ENCODE assay signal across 8 mouse cellular contexts in genomic region chr14:54413877-54414700, GRCm38 (mm10). TPM values are rescaled to one million over a fixed set of nuclear protein-coding genes. Genes with fewer than 3 reads are reported as not detected.
DNase-seq lines count a peak whose midpoint lies in the region; ATAC-seq and TF ChIP-seq lines count a peak whose summit lies in the region.

No protein-coding gene starts in this region.

- peak; percentile 93 for DNase-seq in heart, adult 11 months
- no peak for DNase-seq in heart, postnatal 25 days (ENCODE audit: low spot score)
- DNase-seq in intestine, embryonic 14.5 days (ENCODE audit: low spot score), result no peak
- no peak for DNase-seq in liver, embryonic 13.5 days
- no peak for DNase-seq in layer of hippocampus, adult 2 months (ENCODE audit: low spot score in 2 of 2)
- DNase-seq in right cerebral cortex, adult 2 months (ENCODE audit: low spot score in 2 of 2), result no peak

- 0 out of 2 replicates have a peak, but pooled peaks have one; percentile 26 for ATAC-seq in embryonic facial prominence, embryonic 13.5 days (ENCODE audit: insufficient number of reproducible peaks, insufficient read depth, low FRiP score, low TSS enrichment, low read depth)
- no peak for ATAC-seq in intestine, embryonic 14.5 days (replicated peaks; ENCODE audit: low FRiP score, low TSS enrichment, low read depth)
- ATAC-seq in liver, embryonic 13.5 days (ENCODE audit: low read depth), result no peak

- no peaks in the 10 kb centered on the region; the same call in 1 of the 2 replicates for H3K9me3 ChIP-seq in embryonic facial prominence, embryonic 13.5 days
- H3K9me3 ChIP-seq in intestine, embryonic 14.5 days (ENCODE audit: control insufficient read depth, low read length), result no peaks in the 10 kb centered on the region
- H3K9me3 ChIP-seq in liver, embryonic 13.5 days (replicated peaks), result no peaks in the 10 kb centered on the region

- peak overlapping the region; percentile 48; the same call in 1 of the 2 replicates for H3K27ac ChIP-seq in embryonic facial prominence, embryonic 13.5 days
- peak overlapping the region; percentile 29 for H3K27ac ChIP-seq in intestine, embryonic 14.5 days (ENCODE audit: low read depth)
- no peak overlapping the region for H3K27ac ChIP-seq in liver, embryonic 13.5 days
- no peak overlapping the region for H3K27ac ChIP-seq in olfactory bulb, adult 2 months (ENCODE audit: insufficient read depth, low read depth, low read length)
- H3K27ac ChIP-seq in layer of hippocampus, adult 2 months, result no peak overlapping the region

- 6% methylated on average over 18 of the region's 18 CpGs for WGBS in embryonic facial prominence, embryonic 13.5 days
- WGBS in intestine, embryonic 14.5 days, result 12% methylated on average over 18 of the region's 18 CpGs
- 25% methylated on average over 18 of the region's 18 CpGs for WGBS in liver, embryonic 13.5 days (ENCODE audit: insufficient replicate concordance)
- WGBS in olfactory bulb, adult 2 months, result 32% methylated on average over 18 of the region's 18 CpGs

- H3K36me3 ChIP-seq in embryonic facial prominence, embryonic 13.5 days, result no peaks in the 10 kb centered on the region
- H3K36me3 ChIP-seq in intestine, embryonic 14.5 days (ENCODE audit: control insufficient read depth, insufficient read depth, low read length), result no peaks in the 10 kb centered on the region
- no peaks in the 10 kb centered on the region for H3K36me3 ChIP-seq in liver, embryonic 13.5 days

- H3K4me1 ChIP-seq in embryonic facial prominence, embryonic 13.5 days, result peaks cover 31% of the 10 kb centered on the region
- H3K4me1 ChIP-seq in intestine, embryonic 14.5 days (replicated peaks; ENCODE audit: control insufficient read depth, insufficient read depth, low read length), result peaks cover 18% of the 10 kb centered on the region
- H3K4me1 ChIP-seq in liver, embryonic 13.5 days (replicated peaks), result peaks cover 60% of the 10 kb centered on the region
- peaks cover 8% of the 10 kb centered on the region; the same call in 1 of the 2 replicates for H3K4me1 ChIP-seq in olfactory bulb, adult 2 months (ENCODE audit: control insufficient read depth, insufficient read depth, low read length)

- no peak for TF ChIP-seq POLR2A in olfactory bulb, adult 2 months (IDR thresholded peaks at IDR 0.05; ENCODE audit: insufficient read depth, low read depth, low read length)

- peak overlapping the region; percentile 57 for H3K4me2 ChIP-seq in embryonic facial prominence, embryonic 13.5 days
- peak overlapping the region; percentile 42 for H3K4me2 ChIP-seq in intestine, embryonic 14.5 days (ENCODE audit: low read length)
- H3K4me2 ChIP-seq in liver, embryonic 13.5 days, result peak overlapping the region; percentile 45

- peaks cover 29% of the 10 kb centered on the region for H3K27me3 ChIP-seq in embryonic facial prominence, embryonic 13.5 days
- no peaks in the 10 kb centered on the region for H3K27me3 ChIP-seq in intestine, embryonic 14.5 days (replicated peaks; ENCODE audit: control insufficient read depth, insufficient read depth, low read length)
- H3K27me3 ChIP-seq in liver, embryonic 13.5 days, result 0 out of 2 replicates have a peak, but pooled peaks cover 4% of the 10 kb centered on the region

- TF ChIP-seq CTCF in olfactory bulb, adult 2 months (IDR thresholded peaks at IDR 0.05; ENCODE audit: insufficient read depth, low read depth, low read length), result no peak
- TF ChIP-seq CTCF in layer of hippocampus, adult 2 months (conservative IDR thresholded peaks at IDR 0.05), result no peak

- H3K9ac ChIP-seq in embryonic facial prominence, embryonic 13.5 days, result peak overlapping the region; percentile 49; the same call in 1 of the 2 replicates
- peak overlapping the region; percentile 27; the same call in 1 of the 2 replicates for H3K9ac ChIP-seq in intestine, embryonic 14.5 days (ENCODE audit: low read length)
- peak overlapping the region; percentile 38; the same call in 1 of the 2 replicates for H3K9ac ChIP-seq in liver, embryonic 13.5 days

- H3K4me3 ChIP-seq in embryonic facial prominence, embryonic 13.5 days, result peak overlapping the region; percentile 25
- H3K4me3 ChIP-seq in intestine, embryonic 14.5 days (ENCODE audit: low read depth, low read length), result peak overlapping the region; percentile 9; the same call in 1 of the 2 replicates
- H3K4me3 ChIP-seq in liver, embryonic 13.5 days (replicated peaks), result peak overlapping the region; percentile 9; the same call in 1 of the 2 replicates
- H3K4me3 ChIP-seq in olfactory bulb, adult 2 months (ENCODE audit: insufficient read depth, low read depth, low read length), result peak overlapping the region; percentile 3; the same call in 1 of the 2 replicates
- H3K4me3 ChIP-seq in layer of hippocampus, adult 2 months, result no peak overlapping the region

- intact Hi-C loops in heart, postnatal 25 days (cut with DNase I), result loop anchor here (2.0 to 5.0 kb wide), 2 partner anchors 33 to 185 kb away; no protein-coding TSS in a partner anchor

RNA-seq across cellular contexts. Expression of gene Slc7a7, which starts 3.5 kb away (rescaled TPM):
- 1 to 10 TPM; 7.7 to 7.9 TPM for total RNA-seq in heart, postnatal 25 days (2021)
- polyA plus RNA-seq in embryonic facial prominence, embryonic 13.5 days (2015; fragmentation: Nextera tagmentation; extraction: Ambion mirVana), result 4.5 and 6.2 TPM in 2 replicates
- 19.3 and 21.5 TPM in 2 replicates for polyA plus RNA-seq in intestine, embryonic 14.5 days (2014; fragmentation: Nextera tagmentation; extraction: Ambion mirVana)
- polyA plus RNA-seq in liver, embryonic 13.5 days (2015; fragmentation: Nextera tagmentation; extraction: Ambion mirVana), result 8.6 and 10.3 TPM in 2 replicates
- polyA plus RNA-seq in olfactory bulb, adult 2 months (2012; ENCODE audit: insufficient read depth, insufficient read length, low replicate concordance, missing spikeins), result not detected in 2 replicates
- total RNA-seq in layer of hippocampus, adult 2 months (2021), result 1 to 10 TPM; 1.4 to 2.0 TPM

RNA-seq across cellular contexts. Expression of gene Mrpl52, which starts 12.6 kb away (rescaled TPM):
- 100 to 1,000 TPM; 114 to 121 TPM for total RNA-seq in heart, postnatal 25 days (2021)
- polyA plus RNA-seq in embryonic facial prominence, embryonic 13.5 days (2015; fragmentation: Nextera tagmentation; extraction: Ambion mirVana), result 203 and 286 TPM in 2 replicates
- polyA plus RNA-seq in intestine, embryonic 14.5 days (2014; fragmentation: Nextera tagmentation; extraction: Ambion mirVana), result 316 and 324 TPM in 2 replicates
- polyA plus RNA-seq in liver, embryonic 13.5 days (2015; fragmentation: Nextera tagmentation; extraction: Ambion mirVana), result 244 and 265 TPM in 2 replicates
- polyA plus RNA-seq in olfactory bulb, adult 2 months (2012; ENCODE audit: insufficient read depth, insufficient read length, low replicate concordance, missing spikeins), result not detected in 2 replicates
- total RNA-seq in layer of hippocampus, adult 2 months (2021), result 100 to 1,000 TPM in 1 of 2 experiments, 10 to 100 TPM in 1; 99.8 to 101 TPM

RNA-seq across cellular contexts. Expression of gene Mmp14, which starts 17.3 kb away (rescaled TPM):
- 10 to 100 TPM; 16.5 to 23.6 TPM for total RNA-seq in heart, postnatal 25 days (2021)
- 202 and 208 TPM in 2 replicates for polyA plus RNA-seq in embryonic facial prominence, embryonic 13.5 days (2015; fragmentation: Nextera tagmentation; extraction: Ambion mirVana)
- polyA plus RNA-seq in intestine, embryonic 14.5 days (2014; fragmentation: Nextera tagmentation; extraction: Ambion mirVana), result 129 and 133 TPM in 2 replicates
- 19.8 and 23.2 TPM in 2 replicates for polyA plus RNA-seq in liver, embryonic 13.5 days (2015; fragmentation: Nextera tagmentation; extraction: Ambion mirVana)
- polyA plus RNA-seq in olfactory bulb, adult 2 months (2012; ENCODE audit: insufficient read depth, insufficient read length, low replicate concordance, missing spikeins), result not detected in 2 replicates
- 10 to 100 TPM; 16.1 to 18.4 TPM for total RNA-seq in layer of hippocampus, adult 2 months (2021)

RNA-seq across cellular contexts. Expression of gene Lrp10, which starts 49.8 kb away (rescaled TPM):
- total RNA-seq in heart, postnatal 25 days (2021), result 10 to 100 TPM; 53.9 to 59.8 TPM
- polyA plus RNA-seq in embryonic facial prominence, embryonic 13.5 days (2015; fragmentation: Nextera tagmentation; extraction: Ambion mirVana), result 29.7 and 33.1 TPM in 2 replicates
- polyA plus RNA-seq in intestine, embryonic 14.5 days (2014; fragmentation: Nextera tagmentation; extraction: Ambion mirVana), result 43.7 and 50.7 TPM in 2 replicates
- polyA plus RNA-seq in liver, embryonic 13.5 days (2015; fragmentation: Nextera tagmentation; extraction: Ambion mirVana), result 18.4 and 21.2 TPM in 2 replicates
- not detected in 2 replicates for polyA plus RNA-seq in olfactory bulb, adult 2 months (2012; ENCODE audit: insufficient read depth, insufficient read length, low replicate concordance, missing spikeins)
- total RNA-seq in layer of hippocampus, adult 2 months (2021), result 10 to 100 TPM; 28.5 to 30.3 TPM

RNA-seq across cellular contexts. Expression of gene Oxa1l, which starts 53.5 kb away (rescaled TPM):
- 100 to 1,000 TPM; 103 to 111 TPM for total RNA-seq in heart, postnatal 25 days (2021)
- 49.4 and 53.3 TPM in 2 replicates for polyA plus RNA-seq in embryonic facial prominence, embryonic 13.5 days (2015; fragmentation: Nextera tagmentation; extraction: Ambion mirVana)
- polyA plus RNA-seq in intestine, embryonic 14.5 days (2014; fragmentation: Nextera tagmentation; extraction: Ambion mirVana), result 57.0 and 59.4 TPM in 2 replicates
- 21.4 and 22.3 TPM in 2 replicates for polyA plus RNA-seq in liver, embryonic 13.5 days (2015; fragmentation: Nextera tagmentation; extraction: Ambion mirVana)
- polyA plus RNA-seq in olfactory bulb, adult 2 months (2012; ENCODE audit: insufficient read depth, insufficient read length, low replicate concordance, missing spikeins), result not detected in 2 replicates
- 10 to 100 TPM; 52.1 to 54.9 TPM for total RNA-seq in layer of hippocampus, adult 2 months (2021)

Comparison
In these comparisons a context has a peak if more than half of its experiments do, and no peak if none do; other contexts are left out.
1. H3K27ac ChIP-seq: peak in embryonic facial prominence, embryonic 13.5 days (single experiment) and intestine, embryonic 14.5 days (single experiment); none in liver, embryonic 13.5 days (single experiment), olfactory bulb, adult 2 months (single experiment) and layer of hippocampus, adult 2 months (single experiment).
2. RNA of gene Mrpl52, which starts 12.6 kb away (polyA plus RNA-seq): 316 to 324 TPM in intestine, embryonic 14.5 days, 203 to 286 TPM in embryonic facial prominence, embryonic 13.5 days and 244 to 265 TPM in liver, embryonic 13.5 days; not detected in olfactory bulb, adult 2 months; every median in the first group is over 100 times any median in the second.
3. RNA of gene Mmp14, which starts 17.3 kb away (polyA plus RNA-seq): 202 to 208 TPM in embryonic facial prominence, embryonic 13.5 days, 129 to 133 TPM in intestine, embryonic 14.5 days and 19.8 to 23.2 TPM in liver, embryonic 13.5 days; not detected in olfactory bulb, adult 2 months; every median in the first group is over 10 times any median in the second.
4. Peak in every context shown above with its lines, with median percentiles within 50 percentile points of each other: H3K4me2 ChIP-seq and H3K9ac ChIP-seq.